Mouse (Mus musculus) MN1 (cell line): ENCODE results near the gene Jsrp1.
"Not testable (repeated sequence)": the region's sequence is repeated elsewhere in the genome, so short reads cannot be mapped to it uniquely, and the experiment has no call there.

Source experiments
- DNase-seq: peaks from one replicate; pipeline ENCODE4 v3.0.0-alpha.2; 2016; ENCODE audit warnings: low spot score

Jsrp1 gene

DNA sequence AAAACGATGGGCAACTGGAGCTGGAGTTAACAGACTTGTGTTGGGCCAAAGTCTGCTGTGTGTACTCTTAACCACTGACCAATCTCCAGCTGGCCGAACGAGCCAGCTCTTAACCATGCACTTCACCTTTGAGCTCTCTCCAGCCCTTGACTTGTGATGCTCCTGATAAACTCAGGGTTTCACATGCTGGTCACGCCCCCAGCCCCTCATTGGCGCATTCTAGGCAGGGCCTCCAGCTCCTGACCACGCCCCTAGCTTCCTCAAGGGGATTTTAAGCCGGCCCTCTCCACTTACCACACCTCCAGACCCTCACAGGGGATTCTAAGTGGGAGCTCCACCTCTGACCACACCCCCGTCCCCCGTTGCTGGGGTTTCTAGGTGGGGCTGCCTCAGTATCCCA lies 17.8 kb upstream of the Jsrp1 start:
- peak; percentile 31 for DNase-seq

- no peak for DNase-seq
Observed at GRCm38 (mm10) chr10:80829359-80830278, 16.3 kb upstream of the Jsrp1 start.

- DNase-seq, result not testable (repeated sequence)
Observed at GRCm38 (mm10) chr10:80828587-80828986, 15.3 kb upstream of the Jsrp1 start.

DNA sequence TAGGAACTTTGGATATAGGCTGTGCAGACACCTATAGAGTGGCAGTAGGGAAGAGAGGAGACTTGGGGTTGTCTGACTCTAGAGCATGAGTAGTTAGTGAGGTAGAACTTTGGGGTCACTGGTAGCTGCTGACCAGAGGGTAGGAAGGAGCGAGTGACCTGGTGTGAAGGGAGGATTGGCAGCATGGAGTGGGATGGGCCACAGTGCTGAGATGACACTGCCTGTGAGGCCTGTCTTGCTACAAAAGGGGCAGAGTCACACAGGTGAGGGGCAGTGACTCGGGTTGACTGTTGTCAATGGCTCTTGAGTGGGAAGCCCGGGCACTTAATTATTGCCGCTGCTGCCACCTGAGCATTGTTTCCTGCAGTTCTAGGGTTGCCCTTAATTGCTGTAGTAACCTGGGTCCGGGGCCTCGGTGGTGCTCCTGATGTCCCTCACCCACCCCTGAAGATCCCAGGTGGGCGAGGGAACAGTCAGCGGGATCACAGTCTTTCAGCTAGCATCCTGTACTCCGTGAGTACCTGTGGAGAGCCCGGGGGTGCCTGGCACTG lies 14.6 kb upstream of the Jsrp1 start:
- DNase-seq, result no peak

GRCm38 (mm10) chr10:80827063-80827869 lies 14.0 kb upstream of the Jsrp1 start:
- no peak for DNase-seq

- DNase-seq, result peak; percentile 99
Observed at GRCm38 (mm10) chr10:80826151-80827062, 13.1 kb upstream of the Jsrp1 start, which contains the start of gene Oaz1. Gene Oaz1 (plus strand): TSS chr10:80826656.

GRCm38 (mm10) chr10:80824827-80825226 lies 11.5 kb upstream of the Jsrp1 start:
- DNase-seq, result no peak

GRCm38 (mm10) chr10:80823847-80824643 lies 10.7 kb upstream of the Jsrp1 start:
- no peak for DNase-seq

GRCm38 (mm10) chr10:80823316-80823715 lies 10.0 kb upstream of the Jsrp1 start:
- DNase-seq, result no peak

DNA sequence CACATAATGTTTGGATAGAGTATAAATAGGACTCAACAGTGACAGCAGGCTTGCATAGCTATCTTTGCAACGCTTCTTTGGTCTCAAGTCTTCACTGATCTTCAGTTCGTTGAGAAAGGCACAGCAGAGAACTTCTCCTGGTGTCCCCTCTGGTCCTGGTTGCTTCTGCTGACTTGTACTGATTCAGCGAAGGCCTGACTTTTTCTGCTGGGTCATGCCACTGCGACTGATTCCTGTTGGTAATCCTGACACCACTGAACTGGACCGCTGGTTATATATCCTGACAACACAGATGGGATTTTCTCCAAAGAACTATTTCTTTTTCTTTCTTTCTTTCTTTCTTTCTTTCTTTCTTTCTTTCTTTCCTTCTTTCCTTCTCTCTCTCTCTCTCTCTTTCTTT lies 9.2 kb upstream of the Jsrp1 start:
- DNase-seq, result no peak

DNA sequence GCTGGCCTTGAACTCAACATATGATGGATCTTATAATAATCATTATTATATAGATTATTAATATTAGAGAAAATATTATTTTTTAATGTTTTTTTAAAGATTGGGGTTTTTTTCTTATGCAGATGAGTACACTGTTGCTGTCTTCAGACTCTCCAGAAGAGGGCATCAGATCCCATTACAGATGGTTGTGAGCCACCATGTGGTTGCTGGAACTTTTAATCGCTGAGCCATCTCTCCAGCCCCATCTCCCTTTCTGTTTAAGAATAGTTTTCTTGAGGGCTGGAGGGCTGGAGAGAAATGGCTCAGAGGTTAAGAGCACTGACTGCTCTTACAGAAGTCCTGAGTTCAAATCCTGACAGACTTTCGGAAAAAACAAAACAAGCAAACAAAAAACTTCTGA lies 8.7 kb upstream of the Jsrp1 start:
- DNase-seq, result no peak

GRCm38 (mm10) chr10:80819406-80819805 lies 6.1 kb upstream of the Jsrp1 start:
- DNase-seq, result no peak

DNA sequence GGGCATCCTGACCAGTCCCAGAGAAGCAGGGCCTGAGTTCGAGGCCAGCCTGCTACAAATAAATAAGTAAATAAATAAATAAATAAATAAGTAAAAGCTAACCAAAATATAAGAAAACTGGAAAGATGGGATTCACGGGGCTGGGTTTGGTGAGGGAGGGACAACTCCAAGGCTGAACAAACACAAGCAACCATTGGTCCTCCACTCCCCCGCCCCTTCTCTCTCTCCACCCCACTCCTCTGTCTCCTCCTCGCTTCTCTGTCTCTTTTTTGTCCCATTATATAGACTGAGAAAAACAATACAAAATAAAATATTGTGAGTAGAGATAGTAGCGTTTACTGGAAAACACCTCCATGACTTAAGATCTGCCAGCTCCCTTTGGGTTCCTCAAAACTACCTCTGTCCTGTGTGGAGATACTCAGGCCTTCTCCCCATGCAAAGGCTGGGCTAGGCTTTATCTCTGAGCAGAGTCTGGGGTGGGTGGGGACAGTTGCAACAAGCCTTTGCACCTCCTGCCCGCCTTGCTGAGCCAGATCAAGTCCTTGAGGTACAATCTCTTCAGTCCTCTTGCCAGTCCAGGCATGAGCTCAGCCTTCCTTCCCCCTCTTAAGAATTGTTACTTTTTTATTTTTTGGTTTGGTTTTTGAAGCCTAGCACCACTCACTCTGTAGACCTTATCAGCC lies 5.4 kb upstream of the Jsrp1 start:
- DNase-seq, result no peak

DNA sequence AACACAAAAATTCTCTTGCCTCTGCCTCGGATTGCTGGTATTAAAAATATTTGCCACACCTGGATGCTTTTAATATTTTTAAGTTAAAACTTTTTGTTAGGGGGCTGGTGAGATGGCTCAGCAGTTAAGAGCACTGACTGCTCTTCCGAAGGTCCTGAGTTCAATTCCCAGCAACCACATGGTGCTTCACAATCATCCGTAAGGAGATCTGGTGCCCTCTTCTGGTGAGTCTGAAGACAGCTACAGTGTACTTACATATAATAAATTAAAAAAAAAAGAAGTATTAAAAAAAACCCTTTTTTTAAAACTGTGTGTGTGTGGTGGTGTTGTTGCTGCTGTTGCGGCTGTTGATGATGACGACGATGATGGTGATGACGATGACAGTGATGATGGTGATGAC lies 4.7 kb upstream of the Jsrp1 start:
- DNase-seq, result not testable (repeated sequence)

DNA sequence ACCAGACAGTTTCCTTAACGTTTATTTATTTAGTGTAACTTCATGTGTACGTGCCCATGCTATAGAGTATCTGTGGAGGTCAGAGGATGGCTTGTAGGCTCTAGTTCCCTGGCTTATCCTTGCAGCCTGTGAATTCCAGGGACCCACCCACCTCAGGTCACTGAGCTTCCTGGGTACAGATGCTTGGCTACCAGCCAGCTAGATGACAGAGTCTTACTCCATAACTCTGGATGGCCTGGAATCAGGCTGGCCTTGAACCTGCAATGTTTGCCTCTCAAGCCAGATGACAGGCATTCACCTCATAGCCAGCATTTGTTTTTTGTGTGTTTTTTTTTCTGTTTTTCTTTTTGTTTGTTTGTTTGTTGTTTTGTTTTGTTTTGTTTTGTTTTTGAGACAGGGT lies 3.9 kb upstream of the Jsrp1 start:
- DNase-seq, result no peak

- DNase-seq, result not testable (repeated sequence)
Observed at GRCm38 (mm10) chr10:80816303-80816702, 3.0 kb upstream of the Jsrp1 start.

DNA sequence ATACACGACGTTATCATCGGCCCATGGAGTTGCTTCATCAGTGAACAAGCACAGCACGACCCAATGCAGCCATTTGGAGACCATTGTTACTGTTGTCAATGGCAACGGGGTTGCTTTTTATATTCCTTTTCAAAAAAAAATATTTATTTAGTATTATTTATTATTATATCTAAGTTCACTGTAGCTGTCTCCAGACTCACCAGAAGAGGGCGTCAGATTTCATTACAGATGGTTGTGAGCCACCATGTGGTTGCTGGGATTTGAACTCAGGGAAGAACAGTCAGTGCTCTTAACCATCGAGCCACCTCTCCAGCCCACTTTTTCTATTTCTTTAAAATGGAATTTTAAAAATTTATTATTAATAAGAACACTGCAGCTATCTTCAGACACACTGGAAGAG lies 1.5 kb upstream of the Jsrp1 start:
- no peak for DNase-seq

DNA sequence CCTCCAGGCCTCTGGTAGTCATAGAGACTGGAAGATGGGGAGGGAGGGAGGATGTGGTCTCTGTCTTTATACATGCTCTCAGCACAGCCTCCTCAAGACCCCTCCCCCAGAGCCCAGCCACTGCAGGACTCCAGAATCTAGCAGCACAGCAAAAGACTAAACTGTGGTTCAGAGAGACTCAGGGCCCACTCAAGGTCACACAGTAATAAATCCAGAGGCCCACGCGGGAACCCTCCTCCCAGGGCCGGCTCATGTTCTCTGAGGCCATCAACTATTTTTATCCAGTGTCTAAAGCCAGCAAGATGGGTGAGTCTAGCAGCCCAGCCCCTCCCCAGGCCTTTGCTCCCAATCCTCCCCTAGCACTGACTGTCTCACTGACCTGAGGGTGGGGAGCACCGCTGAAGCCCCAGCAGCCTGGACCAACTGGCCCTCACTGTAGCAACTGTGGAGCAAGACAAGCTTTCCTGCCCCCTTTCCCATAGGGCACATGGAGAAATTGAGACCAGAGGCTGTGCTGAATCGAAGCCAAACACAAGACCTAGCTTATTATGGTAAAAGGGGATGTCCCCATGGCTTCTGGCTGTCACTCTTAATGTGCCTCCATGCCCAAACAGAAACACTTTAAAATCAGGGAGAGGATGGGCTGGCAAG lies 782 bp downstream of the Jsrp1 start:
- no peak for DNase-seq

DNA sequence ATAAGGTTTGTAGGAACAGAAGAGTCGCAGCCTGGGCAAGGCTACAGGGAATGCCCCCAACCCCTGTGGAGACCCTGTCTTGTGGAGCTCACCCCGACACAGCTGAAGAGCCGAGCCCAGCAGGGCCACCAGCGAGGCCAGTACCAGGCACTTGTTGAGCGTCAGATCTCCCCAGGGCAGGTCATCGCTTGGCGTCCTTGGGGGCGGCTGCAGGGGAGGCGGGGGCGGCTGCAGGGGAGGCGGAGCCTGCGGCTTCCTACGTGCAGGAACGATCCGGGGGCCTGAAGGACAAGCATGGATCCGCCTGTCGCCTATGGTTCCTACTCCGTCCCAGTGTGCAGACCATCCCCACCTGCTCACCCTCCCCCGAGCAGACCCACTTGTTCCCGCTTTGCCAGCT lies 3.2 kb downstream of the Jsrp1 start:
- DNase-seq, result no peak
